Mouse (Mus musculus) heart, embryonic 13.5 days (tissue): ENCODE measurements at regions not wholly inside any gene's neighbourhood (a gene's known extent, or its start where the extent isn't known, plus 50 kb on each side); places are given as distances from the start of the nearest gene placed in this dataset.

Experiments
- ATAC-seq: fragments of 200-750 bp; cut with Nextera tagmentation; 2 replicates; pipeline ENCODE4 v1.8.0; 2017; ENCODE audit warnings: moderate TSS enrichment; ENCODE audit not compliant: insufficient number of reproducible peaks, low FRiP score, low TSS enrichment; ENCODE audit errors: extremely low read depth
- H3K27ac ChIP-seq: fragments of 300-500 bp; sonication (generic); replicated peaks from 2 replicates; pipeline ENCODE4 v1.5.1; 2015; ENCODE audit warnings: moderate library complexity, mild to moderate bottlenecking, inconsistent platforms
- H3K27me3 ChIP-seq: fragments of 300-500 bp; sonication (generic); replicated peaks from 2 replicates; pipeline ENCODE4 v1.6.1; 2015; ENCODE audit warnings: mild to moderate bottlenecking, inconsistent platforms
- H3K36me3 ChIP-seq: fragments of 300-500 bp; sonication (generic); 2 replicates; pipeline ENCODE4 v1.6.1; 2015; ENCODE audit warnings: mild to moderate bottlenecking, inconsistent platforms
- H3K4me1 ChIP-seq: fragments of 300-500 bp; sonication (generic); 2 replicates; pipeline ENCODE4 v1.6.1; 2015; ENCODE audit warnings: inconsistent platforms
- H3K4me2 ChIP-seq: fragments of 300-500 bp; sonication (generic); 2 replicates; pipeline ENCODE4 v1.6.1; 2015; ENCODE audit warnings: inconsistent platforms, mild to moderate bottlenecking, moderate library complexity
- H3K4me3 ChIP-seq: fragments of 300-500 bp; sonication (generic); 2 replicates; pipeline ENCODE4 v1.5.1; 2015; ENCODE audit warnings: moderate library complexity, mild to moderate bottlenecking, inconsistent platforms
- H3K9ac ChIP-seq: fragments of 300-500 bp; sonication (generic); 2 replicates; pipeline ENCODE4 v1.6.1; 2015; ENCODE audit warnings: inconsistent platforms, mild to moderate bottlenecking, moderate library complexity
- H3K9me3 ChIP-seq: fragments of 300-500 bp; sonication (generic); 2 replicates; pipeline ENCODE4 v1.6.1; 2016; ENCODE audit warnings: inconsistent platforms
- WGBS: fragments of 180-500 bp; shearing (Covaris S2); methylation state at CpG from one replicate; pipeline ENCODE4 v1.1.7; 2015; ENCODE audit warnings: mixed read lengths; 5-methylcytosine and 5-hydroxymethylcytosine counted together

DNA sequence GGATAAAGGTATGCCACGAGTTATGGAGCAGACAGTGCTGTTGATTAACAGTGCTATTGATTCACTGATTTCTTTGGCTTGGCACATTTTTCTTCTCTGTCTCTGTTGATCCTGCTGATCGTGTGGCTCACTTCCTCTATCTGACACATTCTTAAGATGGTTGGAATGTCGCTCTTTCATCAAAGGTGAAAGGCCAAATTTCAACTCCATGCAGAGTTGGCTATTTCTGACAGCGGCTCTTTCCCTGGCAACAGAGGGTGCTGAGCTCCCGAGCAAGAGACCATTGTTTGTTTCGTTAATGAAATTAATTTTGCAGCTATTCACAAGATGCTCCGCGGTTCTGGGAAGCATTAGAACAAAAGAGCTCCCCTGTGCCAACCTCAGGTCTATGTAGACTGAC lies 180.3 kb downstream of the Cog6 start:
- Histone ChIP-seq H3K27ac (no peak overlapping the region), H3K36me3 (no peaks in the 10 kb centered on the region), H3K27me3 (no peaks in the 10 kb centered on the region), H3K4me3 (no peak overlapping the region), H3K4me1 (peaks cover 20% of the 10 kb centered on the region), H3K4me2 (no peak overlapping the region), H3K9me3 (no peaks in the 10 kb centered on the region), H3K9ac (no peak overlapping the region)
- ATAC-seq: no peak
- 38% methylated on average over 8 of the region's 8 CpGs for WGBS

DNA sequence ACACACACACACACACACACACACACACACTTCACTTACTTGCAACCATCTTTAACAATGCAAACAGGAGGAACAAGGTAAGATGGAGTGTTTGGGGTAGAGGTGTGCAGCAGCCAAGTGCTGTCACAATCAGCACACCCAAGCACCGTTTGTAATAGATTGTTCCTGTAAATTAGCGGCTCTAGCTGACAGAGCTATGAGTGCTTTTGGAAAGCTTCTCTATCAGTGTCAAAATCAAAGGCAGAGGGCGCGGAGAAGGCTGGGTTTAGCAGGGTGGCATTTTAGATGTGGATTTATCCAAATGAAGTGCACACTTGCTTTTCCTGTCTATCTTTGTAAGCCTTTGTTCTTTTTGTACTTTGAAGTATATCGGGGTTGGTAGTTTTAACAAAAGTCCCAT lies 184.6 kb downstream of the Cog6 start:
- H3K9ac ChIP-seq: no peak overlapping the region
- ATAC-seq: no peak
- no peaks in the 10 kb centered on the region for H3K9me3 ChIP-seq
- peaks cover 7% of the 10 kb centered on the region; the same call in 1 of the 2 replicates for H3K4me1 ChIP-seq
- no peak overlapping the region for H3K27ac ChIP-seq
- H3K4me3 ChIP-seq: no peak overlapping the region
- H3K36me3 ChIP-seq: no peaks in the 10 kb centered on the region
- 66% methylated on average over 5 of the region's 5 CpGs for WGBS
- H3K27me3 ChIP-seq: no peaks in the 10 kb centered on the region
- H3K4me2 ChIP-seq: no peak overlapping the region

DNA sequence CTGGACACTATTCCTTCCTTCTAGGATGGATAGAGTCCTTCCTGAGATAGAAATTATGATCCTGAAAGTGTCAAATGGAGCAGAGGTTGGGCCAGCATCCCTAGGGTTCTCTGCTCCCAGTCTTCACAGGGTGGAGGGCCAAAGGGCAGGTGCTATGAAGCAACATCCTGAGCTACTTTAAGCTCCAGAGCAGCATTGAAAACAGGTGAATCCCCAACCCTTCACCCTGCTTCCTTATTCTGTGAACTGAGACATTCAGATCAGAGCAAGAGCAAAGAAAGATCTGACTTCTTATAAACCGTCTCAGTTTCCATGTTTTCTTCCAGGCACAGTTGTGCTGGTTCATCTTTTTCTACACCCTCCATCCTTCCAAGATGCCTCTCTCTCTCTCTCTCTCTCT lies 185.1 kb downstream of the Cog6 start:
- Histone ChIP-seq H3K27ac (no peak overlapping the region), H3K36me3 (no peaks in the 10 kb centered on the region), H3K4me2 (no peak overlapping the region), H3K4me1 (peaks cover 5% of the 10 kb centered on the region; the same call in 1 of the 2 replicates), H3K27me3 (no peaks in the 10 kb centered on the region), H3K9ac (no peak overlapping the region), H3K9me3 (no peaks in the 10 kb centered on the region), H3K4me3 (no peak overlapping the region)
- ATAC-seq: no peak
- 74% methylated on average over 1 of the region's 1 CpGs for WGBS

- no peak overlapping the region for H3K4me3 ChIP-seq
- 84% methylated on average over 3 of the region's 3 CpGs for WGBS
- no peak for ATAC-seq
- H3K27ac ChIP-seq: no peak overlapping the region
- no peaks in the 10 kb centered on the region for H3K9me3 ChIP-seq
- H3K27me3 ChIP-seq: no peaks in the 10 kb centered on the region
- no peaks in the 10 kb centered on the region for H3K36me3 ChIP-seq
- H3K4me2 ChIP-seq: no peak overlapping the region
- no peaks in the 10 kb centered on the region for H3K4me1 ChIP-seq
- no peak overlapping the region for H3K9ac ChIP-seq
Observed at GRCm38 (mm10) chr3:52830101-52830500, 186.9 kb downstream of the Cog6 start.

GRCm38 (mm10) chr3:52829069-52829468 lies 188.0 kb downstream of the Cog6 start:
- H3K4me2 ChIP-seq: no peak overlapping the region
- H3K27ac ChIP-seq: no peak overlapping the region
- ATAC-seq: no peak
- no peaks in the 10 kb centered on the region for H3K36me3 ChIP-seq
- 85% methylated on average over 6 of the region's 6 CpGs for WGBS
- H3K9me3 ChIP-seq: no peaks in the 10 kb centered on the region
- no peak overlapping the region for H3K9ac ChIP-seq
- no peaks in the 10 kb centered on the region for H3K4me1 ChIP-seq
- no peak overlapping the region for H3K4me3 ChIP-seq
- H3K27me3 ChIP-seq: no peaks in the 10 kb centered on the region

GRCm38 (mm10) chr3:52828473-52828872 lies 188.6 kb downstream of the Cog6 start:
- no peaks in the 10 kb centered on the region for H3K9me3 ChIP-seq
- no peaks in the 10 kb centered on the region for H3K4me1 ChIP-seq
- 34% methylated on average over 4 of the region's 4 CpGs for WGBS
- H3K4me3 ChIP-seq: no peak overlapping the region
- H3K36me3 ChIP-seq: no peaks in the 10 kb centered on the region
- H3K27ac ChIP-seq: no peak overlapping the region
- no peak overlapping the region for H3K9ac ChIP-seq
- no peak overlapping the region for H3K4me2 ChIP-seq
- no peaks in the 10 kb centered on the region for H3K27me3 ChIP-seq
- ATAC-seq: no peak

- no peak overlapping the region for H3K9ac ChIP-seq
- 83% methylated on average over 5 of the region's 5 CpGs for WGBS
- H3K27ac ChIP-seq: no peak overlapping the region
- H3K9me3 ChIP-seq: no peaks in the 10 kb centered on the region
- H3K36me3 ChIP-seq: no peaks in the 10 kb centered on the region
- no peak overlapping the region for H3K4me2 ChIP-seq
- no peak for ATAC-seq
- no peak overlapping the region for H3K4me3 ChIP-seq
- H3K4me1 ChIP-seq: no peaks in the 10 kb centered on the region
- 0 out of 2 replicates have a peak, but pooled peaks cover 4% of the 10 kb centered on the region for H3K27me3 ChIP-seq
Observed at GRCm38 (mm10) chr3:52822848-52823247, 194.2 kb downstream of the Cog6 start.

DNA sequence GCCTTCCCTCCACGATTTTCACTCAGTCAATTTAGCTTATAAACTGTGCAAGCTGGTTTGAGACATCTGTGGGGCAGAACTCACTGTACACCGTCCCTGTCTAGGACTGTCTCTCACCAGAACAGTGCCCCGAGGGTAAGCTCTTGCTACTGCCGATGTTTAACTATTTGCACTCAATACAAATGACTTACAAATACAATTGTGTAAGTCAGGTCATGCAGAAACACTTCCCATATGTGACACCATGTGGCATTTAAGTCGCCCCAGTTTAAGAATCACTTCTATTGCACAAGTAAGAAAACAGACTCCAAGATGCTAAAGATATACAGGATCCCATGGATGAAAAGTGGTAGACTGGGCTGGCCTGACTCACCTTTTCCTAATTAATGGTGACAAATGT lies 195.6 kb downstream of the Cog6 start:
- Histone ChIP-seq H3K9me3 (no peaks in the 10 kb centered on the region), H3K27ac (no peak overlapping the region), H3K4me1 (peaks cover 4% of the 10 kb centered on the region), H3K27me3 (0 out of 2 replicates have a peak, but pooled peaks cover 4% of the 10 kb centered on the region), H3K9ac (no peak overlapping the region), H3K4me2 (no peak overlapping the region), H3K4me3 (no peak overlapping the region), H3K36me3 (no peaks in the 10 kb centered on the region)
- ATAC-seq: no peak
- WGBS: 58% methylated on average over 5 of the region's 5 CpGs

DNA sequence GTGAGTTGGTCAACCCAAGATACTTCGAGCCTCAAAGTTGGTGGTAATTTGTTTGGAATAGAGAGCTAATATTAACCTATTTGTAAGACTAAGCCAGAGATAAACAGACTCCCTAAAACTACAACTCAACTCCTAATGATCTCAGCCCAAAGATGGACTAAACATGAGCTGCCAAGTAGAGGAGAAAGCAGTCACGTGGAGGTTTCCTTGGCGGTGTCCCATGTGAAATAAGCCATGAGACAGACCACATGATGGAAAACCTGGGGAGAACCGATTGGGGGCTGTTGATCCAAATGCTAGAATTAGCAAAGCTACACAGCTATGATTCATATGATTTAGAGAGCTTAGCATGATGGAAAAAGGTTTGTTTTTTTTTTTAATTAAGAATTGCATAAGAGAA lies 198.6 kb downstream of the Cog6 start:
- WGBS: 80% methylated on average over 4 of the region's 4 CpGs
- ATAC-seq: no peak
- H3K36me3 ChIP-seq: no peaks in the 10 kb centered on the region

GRCm38 (mm10) chr3:52817416-52817815 lies 199.6 kb downstream of the Cog6 start:
- Histone ChIP-seq H3K27me3 (0 out of 2 replicates have a peak, but pooled peaks cover 4% of the 10 kb centered on the region), H3K9me3 (no peaks in the 10 kb centered on the region), H3K27ac (no peak overlapping the region), H3K9ac (no peak overlapping the region), H3K4me1 (peaks cover 9% of the 10 kb centered on the region), H3K4me3 (no peak overlapping the region), H3K36me3 (no peaks in the 10 kb centered on the region), H3K4me2 (no peak overlapping the region)
- WGBS: 68% methylated on average over 6 of the region's 6 CpGs
- no peak for ATAC-seq

More for the DNA sequence above, 198.6 kb downstream of the Cog6 start:
- H3K9me3 ChIP-seq: no peaks in the 10 kb centered on the region
- 0 out of 2 replicates have a peak, but pooled peaks cover 4% of the 10 kb centered on the region for H3K27me3 ChIP-seq
- H3K4me2 ChIP-seq: no peak overlapping the region
- H3K27ac ChIP-seq: no peak overlapping the region
- no peak overlapping the region for H3K9ac ChIP-seq
- H3K4me3 ChIP-seq: no peak overlapping the region
- peaks cover 8% of the 10 kb centered on the region for H3K4me1 ChIP-seq

- no peaks in the 10 kb centered on the region for H3K36me3 ChIP-seq
- H3K4me1 ChIP-seq: peaks cover 9% of the 10 kb centered on the region
- H3K27me3 ChIP-seq: no peaks in the 10 kb centered on the region
- H3K9me3 ChIP-seq: no peaks in the 10 kb centered on the region
- H3K27ac ChIP-seq: no peak overlapping the region
- WGBS: 86% methylated on average over 7 of the region's 7 CpGs
- no peak overlapping the region for H3K4me2 ChIP-seq
- ATAC-seq: no peak
- no peak overlapping the region for H3K9ac ChIP-seq
- no peak overlapping the region for H3K4me3 ChIP-seq
Observed at GRCm38 (mm10) chr3:52815497-52815896, 201.5 kb downstream of the Cog6 start.

DNA sequence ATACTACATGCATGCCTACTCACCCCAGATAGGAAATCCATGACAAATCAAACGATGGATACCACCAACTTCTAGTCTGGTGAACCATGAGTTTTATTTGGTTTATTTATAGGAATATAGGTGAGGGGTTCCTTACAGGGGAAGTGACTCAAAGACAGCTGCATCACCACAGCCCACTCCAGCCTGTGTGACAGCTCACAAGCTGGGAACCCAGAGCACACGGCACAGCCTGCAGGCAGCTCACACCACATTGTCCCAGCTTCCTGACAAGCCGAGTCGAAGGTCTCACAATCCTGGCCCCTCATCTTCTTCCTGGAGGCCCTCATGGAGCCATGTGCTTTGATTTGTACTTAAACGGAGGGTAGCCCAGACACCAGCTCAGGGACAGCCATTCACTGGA lies 214.7 kb downstream of the Cog6 start:
- Histone ChIP-seq H3K4me3 (no peak overlapping the region), H3K27me3 (no peaks in the 10 kb centered on the region), H3K4me1 (peaks cover 18% of the 10 kb centered on the region), H3K9ac (no peak overlapping the region), H3K36me3 (no peaks in the 10 kb centered on the region), H3K4me2 (no peak overlapping the region), H3K27ac (no peak overlapping the region), H3K9me3 (0 out of 2 replicates have a peak, but pooled peaks cover 3% of the 10 kb centered on the region)
- ATAC-seq: no peak
- 62% methylated on average over 5 of the region's 5 CpGs for WGBS
